Mouse (Mus musculus) naive thymus-derived CD4-positive, alpha-beta T cell, adult 2 months (primary cell): ENCODE results near the gene Coasy.
A peak's percentile ranks its signal among the peaks of the same experiment; 100 is the strongest.

Source experiments
- DNase-seq: peaks from one replicate; pipeline ENCODE4 v3.0.0-alpha.2; 2011; ENCODE audit warnings: low read depth

Coasy gene

DNA sequence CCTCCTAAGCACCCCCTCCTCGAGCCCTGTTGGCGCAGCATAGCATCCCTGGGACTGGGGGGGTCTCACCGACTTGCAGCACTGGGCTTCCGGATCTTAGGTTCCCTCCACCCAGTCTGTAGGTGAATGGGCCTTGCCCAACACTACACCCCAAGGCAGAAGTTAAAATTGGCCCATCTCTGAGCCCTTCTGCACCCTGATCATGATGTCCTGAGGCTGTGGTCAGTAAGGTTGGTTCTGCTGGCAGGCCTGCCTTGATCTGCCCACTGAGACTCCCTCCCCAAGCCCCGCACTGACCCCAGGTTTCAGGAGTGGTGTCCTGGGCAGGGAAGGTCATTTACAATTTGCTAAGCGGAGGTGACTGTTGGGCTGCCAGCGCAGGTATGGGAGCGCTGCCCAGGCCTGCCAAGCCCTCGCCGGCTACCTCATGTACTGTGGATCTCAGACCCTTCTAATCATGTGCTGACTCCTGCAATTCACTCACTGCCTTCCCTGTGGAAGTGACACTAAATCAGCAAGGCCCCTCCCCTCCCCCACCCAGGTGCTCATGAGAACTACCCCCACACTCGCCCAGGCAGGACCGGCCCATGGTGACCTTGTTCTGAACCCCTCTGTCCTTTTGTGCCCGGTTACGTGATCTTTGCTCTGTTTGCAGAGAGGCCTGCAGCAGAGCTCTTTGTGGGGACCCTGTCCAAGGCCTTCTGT lies 19.2 kb upstream of the Coasy start:
- no peak for DNase-seq

DNA sequence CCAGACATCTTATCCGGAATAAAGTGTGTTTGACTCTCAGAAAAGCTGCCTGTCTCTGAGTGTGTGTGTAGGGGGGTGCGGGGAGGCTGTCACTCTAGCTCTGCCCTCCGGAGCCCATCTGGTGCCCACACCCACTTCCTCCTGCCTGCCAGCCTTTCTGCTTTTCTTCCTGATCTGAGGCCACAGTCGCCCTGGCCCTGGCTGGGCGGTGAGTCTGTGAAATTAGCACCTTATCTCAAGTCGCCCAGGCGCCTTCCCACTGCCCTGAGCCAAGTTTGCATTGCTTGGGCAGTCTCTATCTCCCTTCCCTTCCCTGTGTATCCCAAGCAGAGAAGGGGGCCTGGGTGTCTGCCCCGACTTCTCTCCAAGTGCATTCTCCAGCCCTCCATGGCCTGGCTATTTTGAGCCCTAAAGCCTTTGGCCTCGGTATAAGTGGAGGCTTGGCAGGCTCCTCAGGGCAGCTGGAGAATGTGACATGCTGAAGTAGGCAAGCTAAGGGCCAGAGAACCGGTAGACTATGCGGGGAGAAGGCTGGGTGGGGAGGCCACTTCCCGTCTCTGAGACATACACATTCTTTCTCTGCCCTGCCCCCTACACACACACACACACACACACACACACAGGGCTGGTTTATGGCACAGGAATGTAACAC lies 18.6 kb upstream of the Coasy start:
- DNase-seq = peak; percentile 72

GRCm38 (mm10) chr11:101064462-101064861 lies 17.9 kb upstream of the Coasy start:
- peak; percentile 39 for DNase-seq

GRCm38 (mm10) chr11:101065002-101065401 lies 17.4 kb upstream of the Coasy start:
- DNase-seq = no peak

DNA sequence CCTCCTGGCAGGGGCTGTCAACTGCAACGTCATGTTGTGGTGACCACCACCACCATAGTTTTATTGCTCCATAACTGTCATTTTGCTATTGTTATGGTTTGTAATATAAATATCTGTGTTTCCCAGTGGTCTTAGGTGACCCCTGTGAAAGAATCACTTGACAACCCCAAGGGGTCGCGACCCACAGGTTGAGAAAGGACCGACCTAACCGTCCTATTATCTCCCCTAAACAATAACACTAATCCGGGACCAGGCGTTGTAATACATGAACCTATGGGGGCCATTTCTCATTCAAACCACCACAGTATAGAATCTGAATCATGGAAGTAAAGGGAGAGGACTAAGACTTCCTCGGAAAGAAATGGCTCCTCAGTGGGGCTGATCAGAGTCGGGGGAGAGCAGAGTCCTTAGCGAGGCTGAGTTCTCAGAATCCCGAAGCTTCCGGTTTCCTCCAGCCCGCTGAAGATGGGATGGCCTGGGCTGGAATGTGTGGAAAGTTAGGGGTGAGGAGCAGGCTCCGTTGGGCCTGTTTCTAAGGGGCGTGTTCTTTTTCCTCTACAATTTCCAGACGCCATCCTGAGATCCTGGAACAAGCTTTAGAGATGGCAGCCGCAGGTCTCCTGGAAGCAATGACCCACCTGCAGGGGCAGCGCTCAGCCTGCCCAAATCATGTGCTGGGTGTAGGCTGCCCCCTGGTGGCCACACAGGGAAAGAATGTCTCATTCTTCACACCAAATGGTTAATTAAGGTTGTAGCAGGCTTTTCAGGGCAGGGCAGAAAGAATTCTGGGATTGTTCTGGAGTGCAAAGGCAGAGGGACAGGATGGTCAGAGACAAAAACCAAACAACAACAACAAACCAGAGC lies 15.6 kb upstream of the Coasy start:
- DNase-seq = peak; percentile 88

DNA sequence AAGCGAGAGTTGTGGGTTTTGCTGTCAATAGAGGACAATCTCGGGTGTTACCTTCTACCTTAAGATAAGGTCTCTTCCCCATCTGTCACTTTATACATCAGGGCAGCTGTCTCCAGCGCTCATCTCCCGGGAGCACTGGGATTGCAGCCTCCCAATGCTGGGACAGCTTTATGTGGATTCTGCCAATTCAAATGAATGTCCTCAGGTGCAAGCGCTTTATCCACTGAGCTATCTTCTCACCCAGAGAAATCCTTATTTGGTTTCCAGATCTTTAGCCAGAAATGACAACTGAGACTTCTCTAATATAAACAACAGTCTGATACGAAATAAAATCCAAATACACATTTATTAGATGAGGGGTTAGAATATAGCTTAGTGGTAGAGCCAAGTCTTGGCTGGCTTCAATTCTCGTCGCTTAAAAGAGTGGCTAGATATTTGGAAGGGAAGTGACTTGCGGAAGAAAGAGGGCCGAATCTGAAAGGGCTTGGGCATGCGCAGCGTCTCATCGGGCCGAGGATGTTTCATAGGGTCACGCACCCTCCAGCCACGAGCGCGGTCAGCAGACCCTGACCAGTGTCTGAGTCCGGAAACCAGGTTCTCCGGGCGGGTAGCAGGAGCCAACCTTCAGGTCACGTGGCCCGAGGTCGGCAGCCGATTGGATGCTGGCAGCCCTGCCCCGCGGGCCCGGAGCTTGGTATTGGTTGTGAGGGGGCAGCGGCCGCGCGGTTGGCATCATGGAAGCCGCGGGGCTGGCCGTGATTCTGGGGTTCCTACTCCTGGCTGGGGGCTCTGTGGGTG lies 12.8 kb upstream of the Coasy start, which contains the start of gene Naglu:
Gene Naglu (plus strand): TSS at position 622 of the 798 bp plus-strand sequence.
- DNase-seq = peak; percentile 90

- no peak for DNase-seq
Measured at GRCm38 (mm10) chr11:101070189-101070527, 12.2 kb upstream of the Coasy start.

DNA sequence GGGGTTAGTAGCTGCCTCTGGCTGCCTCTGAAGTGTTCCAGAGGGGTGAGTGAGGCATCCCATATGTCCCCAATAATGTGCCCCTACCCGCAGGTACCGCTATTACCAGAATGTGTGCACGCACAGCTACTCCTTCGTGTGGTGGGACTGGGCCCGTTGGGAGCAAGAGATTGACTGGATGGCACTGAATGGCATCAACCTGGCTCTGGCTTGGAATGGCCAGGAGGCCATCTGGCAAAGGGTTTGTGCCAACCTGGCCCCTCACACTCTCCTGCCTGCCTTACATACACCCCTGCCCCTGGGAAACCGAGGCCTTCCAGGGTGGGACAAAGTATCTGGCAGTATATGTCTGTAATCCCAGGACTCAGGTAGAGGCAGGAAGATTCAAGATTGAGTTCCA lies 11.4 kb upstream of the Coasy start:
- no peak for DNase-seq

DNA sequence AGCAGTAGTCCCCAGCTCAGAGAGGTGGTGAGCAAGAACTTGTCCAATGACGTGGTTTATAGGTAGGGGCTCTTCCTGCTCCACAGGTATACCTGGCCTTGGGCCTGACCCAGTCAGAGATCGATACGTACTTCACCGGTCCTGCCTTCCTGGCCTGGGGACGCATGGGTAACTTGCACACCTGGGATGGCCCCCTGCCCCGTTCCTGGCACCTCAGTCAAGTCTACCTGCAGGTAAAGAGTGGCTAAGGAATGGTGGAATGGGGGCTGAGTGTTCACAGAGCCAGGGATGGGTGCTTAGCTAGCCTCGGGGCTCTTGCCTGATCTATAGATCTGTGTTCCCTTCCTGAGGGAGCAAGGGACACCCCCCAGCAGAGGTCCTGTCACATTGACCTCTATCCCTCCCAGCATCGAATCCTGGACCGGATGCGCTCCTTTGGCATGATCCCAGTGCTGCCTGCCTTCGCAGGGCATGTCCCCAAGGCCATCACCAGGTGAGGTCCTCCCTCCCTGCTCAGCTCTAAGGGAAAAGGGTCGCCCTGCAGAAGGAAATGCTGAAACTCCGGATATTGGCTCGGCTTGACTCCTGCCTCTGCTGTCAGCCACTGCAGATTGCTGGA lies 10.4 kb upstream of the Coasy start:
- DNase-seq = no peak

DNA sequence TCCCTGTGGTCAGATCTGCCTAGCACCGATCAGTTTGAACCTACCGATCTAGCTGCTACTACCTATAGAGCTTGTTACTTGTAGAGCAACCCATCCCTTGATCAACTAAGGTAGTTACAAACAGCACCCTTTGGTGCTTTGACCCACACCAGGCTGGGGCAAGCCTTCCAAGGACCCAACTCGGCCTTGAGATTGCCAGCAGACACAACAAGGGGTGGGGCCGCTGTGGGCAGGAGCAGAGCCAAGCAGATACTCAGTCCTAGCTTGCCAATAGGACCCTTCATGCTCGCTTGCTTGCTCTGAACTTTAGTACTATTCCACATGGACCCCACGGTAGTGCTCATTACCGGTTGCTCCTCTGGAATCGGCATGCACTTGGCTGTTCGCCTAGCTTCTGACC lies 4.2 kb upstream of the Coasy start, which contains the start of gene Hsd17b1:
Gene Hsd17b1 (plus strand): TSS at position 291 of the 400 bp plus-strand sequence.
- no peak for DNase-seq

- DNase-seq = peak; percentile 46
Measured at GRCm38 (mm10) chr11:101079746-101080145, 2.6 kb upstream of the Coasy start.

- no peak for DNase-seq
Measured at GRCm38 (mm10) chr11:101080421-101080820, 1.9 kb upstream of the Coasy start.

DNA sequence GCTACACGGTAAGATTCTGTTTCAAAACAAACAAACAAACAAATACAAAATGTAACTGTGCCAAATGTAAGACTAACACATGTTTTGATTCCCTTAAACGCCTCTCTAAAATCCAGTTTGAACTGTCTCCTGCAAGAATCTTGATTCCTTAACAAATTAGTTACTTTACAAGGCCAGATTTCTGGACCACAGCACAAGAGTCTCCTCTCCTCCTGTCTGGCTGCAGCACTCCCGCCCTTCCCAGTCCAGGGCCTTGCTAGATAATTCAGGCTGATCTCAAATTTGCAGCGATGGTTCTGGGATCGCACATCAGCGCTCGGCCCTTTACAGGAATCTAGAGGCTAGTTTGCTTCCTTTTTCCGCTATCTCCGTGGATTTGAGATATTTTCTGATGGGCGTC lies 706 bp upstream of the Coasy start:
- DNase-seq = peak; percentile 32

DNA sequence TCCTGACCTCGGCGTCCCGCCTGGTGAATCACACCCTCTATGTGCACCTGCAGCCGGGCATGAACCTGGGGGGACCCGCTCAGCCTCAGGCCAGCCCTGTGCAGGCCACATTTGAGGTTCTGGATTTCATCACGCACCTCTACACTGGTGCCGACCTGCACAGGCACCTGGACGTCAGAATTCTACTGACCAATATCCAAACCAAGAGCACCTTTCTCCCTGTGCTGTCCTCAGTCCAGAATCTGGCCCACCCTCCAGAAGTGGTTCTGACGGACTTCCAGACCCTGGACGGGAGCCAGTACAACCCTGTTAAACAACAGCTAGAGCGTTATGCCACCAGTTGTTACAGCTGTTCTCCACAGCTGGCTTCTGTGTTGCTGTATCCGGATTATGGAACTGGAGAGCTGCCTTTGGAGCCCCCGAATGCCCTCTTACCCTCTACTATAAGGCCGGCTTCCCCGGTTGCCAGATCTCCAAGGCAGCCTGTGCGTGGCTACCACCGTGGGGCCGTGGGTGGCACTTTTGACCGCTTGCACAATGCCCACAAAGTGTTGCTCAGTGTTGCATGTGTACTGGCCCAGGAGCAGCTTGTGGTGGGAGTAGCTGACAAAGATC lies 825 bp downstream of the Coasy start:
- no peak for DNase-seq

DNA sequence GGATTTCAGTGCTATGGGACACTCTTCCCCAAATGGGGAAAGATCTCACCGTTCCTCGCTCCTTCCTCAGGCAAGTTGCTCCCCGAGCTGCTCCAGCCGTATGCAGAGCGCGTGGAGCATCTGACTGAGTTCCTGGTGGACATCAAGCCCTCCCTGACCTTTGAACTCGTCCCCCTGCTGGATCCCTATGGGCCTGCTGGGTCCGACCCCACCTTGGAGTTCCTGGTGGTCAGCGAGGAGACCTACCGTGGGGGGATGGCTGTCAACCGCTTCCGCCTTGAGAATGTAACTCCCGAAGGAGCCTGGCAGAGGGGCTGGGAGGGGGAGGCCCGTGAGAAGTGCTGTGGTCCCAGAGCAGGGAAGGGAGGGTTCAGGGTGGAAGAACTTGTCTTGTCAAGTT lies 1.9 kb downstream of the Coasy start:
- DNase-seq = no peak

DNA sequence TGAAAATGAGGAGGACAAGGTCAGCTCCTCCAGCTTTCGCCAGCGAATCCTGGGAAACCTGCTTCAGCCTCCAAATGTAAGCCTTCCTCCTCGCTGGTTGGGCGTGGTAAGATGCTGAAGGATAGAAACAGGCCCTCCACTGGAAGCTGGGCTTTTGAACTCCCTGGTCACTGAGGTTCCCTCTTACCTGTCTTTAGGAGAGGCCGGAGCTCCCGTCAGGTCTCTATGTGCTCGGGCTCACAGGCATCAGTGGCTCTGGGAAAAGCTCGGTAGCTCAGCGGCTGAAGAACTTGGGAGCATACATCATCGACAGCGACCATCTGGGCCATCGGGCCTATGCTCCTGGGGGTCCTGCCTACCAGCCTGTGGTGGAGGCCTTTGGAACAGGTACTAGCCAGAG lies 2.4 kb downstream of the Coasy start:
- no peak for DNase-seq

GRCm38 (mm10) chr11:101085617-101086322 lies 3.4 kb downstream of the Coasy start:
- DNase-seq = no peak

DNA sequence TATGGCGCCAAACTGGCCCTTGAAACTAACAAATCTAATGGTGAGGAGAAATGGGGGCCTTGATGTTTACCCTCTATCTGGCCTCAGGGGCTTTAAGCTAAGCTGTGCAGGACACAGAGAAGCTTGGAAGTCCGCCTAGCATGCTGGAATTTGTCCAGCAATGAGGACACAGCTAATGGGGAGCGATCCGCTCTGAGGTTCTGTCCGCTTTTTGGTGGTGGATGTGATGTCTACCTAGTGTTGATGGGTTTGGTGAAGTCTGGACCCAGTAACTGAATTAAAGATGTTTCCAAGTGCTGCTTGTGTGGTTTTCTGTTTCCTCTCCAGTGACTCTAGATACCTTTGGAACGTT lies 3.9 kb downstream of the Coasy start:
- DNase-seq = no peak

GRCm38 (mm10) chr11:101086756-101087681 lies 4.7 kb downstream of the Coasy start, which contains the start of gene Mlx:
Gene Mlx (plus strand): TSS chr11:101087277.
- DNase-seq = peak; percentile 93
